Mouse (Mus musculus) ES-E14 (cell line): ENCODE data around the gene Wdr46. TPM values are rescaled to one million over a fixed set of nuclear protein-coding genes. Genes with fewer than 3 reads are reported as not detected.
A peak's percentile ranks its signal among the peaks of the same experiment; 100 is the strongest.
"Not testable (repeated sequence)": the region's sequence is repeated elsewhere in the genome, so short reads cannot be mapped to it uniquely, and the experiment has no call there.

Source experiments
- DNase-seq: peaks from one replicate; pipeline ENCODE4 v3.0.0-alpha.2; 2013; ENCODE audit warnings: low read depth, low spot score
- H3K27ac ChIP-seq: 2 replicates; pipeline ENCODE4 v1.5.1; 2012; ENCODE audit warnings: low read depth, mild to moderate bottlenecking, low read length, moderate library complexity, mixed read lengths; ENCODE audit not compliant: poor library complexity, insufficient read depth, severe bottlenecking
- H3K36me3 ChIP-seq: 2 replicates; pipeline ENCODE4 v1.6.1; 2012; ENCODE audit warnings: mild to moderate bottlenecking, low read length, moderate library complexity, mixed read lengths; ENCODE audit not compliant: control insufficient read depth, poor library complexity, insufficient read depth, severe bottlenecking
- H3K4me1 ChIP-seq, 2 experiments: fragments of 150-350 bp in 1 of 2; sonication (generic) in 1 of 2; 2 replicates each; pipeline ENCODE4 v1.6.1; 2012; ENCODE audit warnings: low read length in 2 of 2, mild to moderate bottlenecking in 1 of 2, mixed read lengths in 1 of 2; ENCODE audit not compliant: control insufficient read depth in 2 of 2, insufficient read depth in 2 of 2, poor library complexity in 1 of 2
- H3K4me3 ChIP-seq, 2 experiments: fragments of 150-350 bp in 1 of 2; sonication (generic) in 1 of 2; 2 replicates each; pipeline ENCODE4 v1.5.1; 2012; ENCODE audit warnings: low read length in 2 of 2, low read depth in 1 of 2, mild to moderate bottlenecking in 1 of 2, mixed read lengths in 1 of 2; ENCODE audit not compliant: insufficient read depth in 1 of 2, poor library complexity in 1 of 2, severe bottlenecking in 1 of 2
- H3K9ac ChIP-seq: 2 replicates; pipeline ENCODE4 v1.6.1; 2012; ENCODE audit warnings: low read depth, mild to moderate bottlenecking, low read length, mixed read lengths; ENCODE audit not compliant: poor library complexity, insufficient read depth, severe bottlenecking
- H3K9me3 ChIP-seq: fragments of 150-350 bp; sonication (generic); 2 replicates; pipeline ENCODE4 v1.6.1; 2012; ENCODE audit warnings: low read depth, mild to moderate bottlenecking, low read length; ENCODE audit not compliant: control insufficient read depth, insufficient read depth
- CHD2 ChIP-seq: IDR thresholded peaks from 2 replicates; pipeline ENCODE4 v1.6.1; 2014; ENCODE audit warnings: mild to moderate bottlenecking, low read depth, low read length, inconsistent platforms
- HCFC1 ChIP-seq: IDR thresholded peaks from 2 replicates; pipeline ENCODE4 v1.6.1; 2012; ENCODE audit warnings: low read length, inconsistent platforms, borderline replicate concordance; ENCODE audit not compliant: insufficient read depth
- MAFK ChIP-seq: IDR thresholded peaks from 2 replicates; pipeline ENCODE4 v1.6.1; 2014; ENCODE audit warnings: mild to moderate bottlenecking, low read depth, low read length, inconsistent platforms; ENCODE audit not compliant: insufficient read depth
- ZC3H11A ChIP-seq: IDR thresholded peaks from 2 replicates; pipeline ENCODE4 v1.6.1; 2012; ENCODE audit warnings: low read depth, mild to moderate bottlenecking, inconsistent platforms, low read length, borderline replicate concordance
- ZNF384 ChIP-seq: IDR thresholded peaks from 2 replicates; pipeline ENCODE4 v1.6.1; 2012; ENCODE audit warnings: low read depth, low read length, inconsistent platforms
- in situ Hi-C, 2 experiments: fragments of 600-800 bp; cut with MboI; formaldehyde crosslinking; loops; one replicate each; pipeline ENCODE4 v1.15.1; 2025; ENCODE audit warnings: low sequenced_read_pairs in 2 of 2, inconsistent platforms in 1 of 2; ENCODE audit not compliant: unreplicated experiment in 2 of 2
- total RNA-seq: library from RNA; depleted of rRNA; stranded (reverse); fragments of 300-350 nt; gene quantifications from 2 replicates; pipeline ENCODE4 v1.2.3, GENCODE M21; 2012

The Wdr46 gene
- total RNA-seq, 1 experiment = 78.2 TPM

GRCm38 (mm10) chr17:33951021-33951946 is 10.8 kb downstream of the Wdr46 start, which contains the start of gene B3galt4:
TSS of gene B3galt4 (minus strand) at chr17:33951488.
- peaks cover 0 to 10% of the 10 kb centered on the region in 2 experiments; a peak in 1 of 4 replicates for H3K4me1 ChIP-seq
- H3K36me3 ChIP-seq = peaks cover 55% of the 10 kb centered on the region
- H3K4me3 ChIP-seq = peak within 1 kb of the TSS; percentile 35 to 96
- peak within 1 kb of the TSS; percentile 76 for H3K9ac ChIP-seq
- in situ Hi-C loops = no loop called here
- TF ChIP-seq HCFC1 = peak; percentile 56; the same call in 1 of the 2 replicates
- no peak for TF ChIP-seq ZNF384
- no peak for TF ChIP-seq ZC3H11A
- TF ChIP-seq MAFK = no peak
- TF ChIP-seq CHD2 = peak; percentile 16; the same call in 1 of the 2 replicates
- H3K27ac ChIP-seq = peak within 1 kb of the TSS; percentile 74
- no peaks in the 10 kb centered on the region for H3K9me3 ChIP-seq
- DNase-seq = peak; percentile 77

DNA sequence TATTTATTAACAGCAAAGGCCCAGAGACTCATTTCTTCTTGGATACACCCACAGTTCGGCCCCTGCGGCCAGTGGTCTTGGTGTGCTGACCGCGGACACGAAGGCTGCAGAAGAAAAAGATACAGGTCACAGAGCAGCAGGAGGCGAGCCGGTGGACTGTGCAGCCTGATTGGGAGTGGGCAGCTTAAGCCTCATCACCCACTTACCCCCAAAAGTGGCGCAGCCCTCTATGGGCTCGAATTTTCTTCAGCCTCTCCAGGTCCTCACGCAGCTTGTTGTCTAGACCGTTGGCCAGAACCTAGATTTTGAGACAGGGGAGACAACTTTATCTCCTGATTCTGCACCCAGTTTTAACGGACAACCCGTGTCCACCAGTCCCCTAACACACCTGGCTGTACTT is 11.6 kb downstream of the Wdr46 start:
- Histone ChIP-seq H3K9ac (peak overlapping the region; percentile 38; the same call in 1 of the 2 replicates), H3K4me1 (peaks cover 0 to 10% of the 10 kb centered on the region in 2 experiments; a peak in 1 of 4 replicates), H3K27ac (peak overlapping the region; percentile 25; the same call in 1 of the 2 replicates), H3K36me3 (peaks cover 50% of the 10 kb centered on the region), H3K4me3 (peak overlapping the region; percentile 35 to 96)
- H3K9me3 ChIP-seq, in situ Hi-C loops, DNase-seq: not testable (repeated sequence)

- H3K36me3 ChIP-seq = peaks cover 44% of the 10 kb centered on the region
- in situ Hi-C loops = no loop called here
- DNase-seq = no peak
- H3K4me1 ChIP-seq = peaks cover 0 to 10% of the 10 kb centered on the region in 2 experiments; a peak in 1 of 4 replicates
- TF ChIP-seq ZNF384 (no peak), ZC3H11A (no peak), HCFC1 (no peak), CHD2 (no peak), MAFK (no peak)
- no peaks in the 10 kb centered on the region for H3K9me3 ChIP-seq
- H3K4me3 ChIP-seq = peak overlapping the region; percentile 90 to 96; a peak in 3 of 4 replicates
- H3K9ac ChIP-seq = peak overlapping the region; percentile 98; the same call in 1 of the 2 replicates
- peak overlapping the region; percentile 25; the same call in 1 of the 2 replicates for H3K27ac ChIP-seq
Measured at GRCm38 (mm10) chr17:33952879-33953278, 12.4 kb downstream of the Wdr46 start.

DNA sequence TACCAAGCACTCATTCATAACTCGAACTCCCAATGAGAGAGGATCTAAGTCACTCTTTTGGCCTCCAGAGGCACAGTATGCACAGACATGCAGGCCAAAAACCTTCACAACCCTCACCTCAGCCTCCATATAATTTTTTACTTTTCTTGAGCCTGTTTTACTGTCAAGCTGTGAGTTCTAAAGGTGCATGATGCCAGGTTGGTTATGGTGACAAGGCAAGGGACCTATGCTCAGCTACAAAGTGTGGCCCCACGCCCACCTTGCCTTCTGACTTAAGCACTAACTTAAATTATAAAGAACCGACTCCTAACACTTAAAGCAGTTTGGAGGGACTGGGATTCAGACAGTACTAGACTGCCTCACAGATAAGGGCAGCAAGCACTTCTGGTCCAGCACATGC is 12.8 kb downstream of the Wdr46 start:
- H3K4me3 ChIP-seq = peak overlapping the region; percentile 90 to 96
- TF ChIP-seq ZNF384 (no peak), MAFK (no peak), HCFC1 (no peak), CHD2 (no peak), ZC3H11A (no peak)
- H3K36me3 ChIP-seq = peaks cover 44% of the 10 kb centered on the region
- peak overlapping the region; percentile 98; the same call in 1 of the 2 replicates for H3K9ac ChIP-seq
- H3K4me1 ChIP-seq = peaks cover 0 to 8% of the 10 kb centered on the region in 2 experiments; a peak in 1 of 4 replicates
- no peaks in the 10 kb centered on the region for H3K9me3 ChIP-seq
- H3K27ac ChIP-seq = peak overlapping the region; percentile 91; the same call in 1 of the 2 replicates
- DNase-seq = no peak
- in situ Hi-C loops = no loop called here
